In genomic region chr7:109958843-109959715, GRCm38 (mm10) we compare ENCODE assay signal across 8 mouse cellular contexts. TPM values are rescaled to one million over a fixed set of nuclear protein-coding genes. Genes with fewer than 3 reads are reported as not detected.
DNase-seq lines count a peak whose midpoint lies in the region; ATAC-seq and TF ChIP-seq lines count a peak whose summit lies in the region.

No protein-coding gene starts in this region.

- peak overlapping the region; percentile 97 for H3K9ac ChIP-seq in heart, embryonic 14.5 days (ENCODE audit: low read length)
- H3K9ac ChIP-seq in ES-E14 (ENCODE audit: insufficient read depth, low read depth, low read length, poor library complexity, severe bottlenecking) = peak overlapping the region; percentile 86
- H3K9ac ChIP-seq in forebrain, embryonic 13.5 days = peak overlapping the region; percentile 96
- H3K9ac ChIP-seq in midbrain, postnatal 0 days (replicated peaks; ENCODE audit: low read length, poor library complexity, severe bottlenecking) = peak overlapping the region; percentile 94

- in situ Hi-C loops in ES-E14 (cut with MboI; ENCODE audit: low sequenced_read_pairs in 2 of 2, unreplicated experiment in 2 of 2) = no loop called here

- DNase-seq in heart, postnatal 4 days = no peak
- DNase-seq in ES-E14 (ENCODE audit: low read depth, low spot score) = no peak
- DNase-seq in kidney, postnatal 10 days = peak; percentile 15
- DNase-seq in midbrain, postnatal 0 days (ENCODE audit: low spot score) = no peak
- no peak for DNase-seq in cerebellum, postnatal 25 days
- DNase-seq in urinary bladder, postnatal 36 days (ENCODE audit: low spot score in 2 of 2) = no peak

- peak overlapping the region; percentile 81 to 98 for H3K27ac ChIP-seq in heart, embryonic 14.5 days (replicated peaks in 1 of 2; ENCODE audit: control insufficient read depth in 1 of 2, insufficient read depth in 1 of 2, low read depth in 2 of 2, low read length in 2 of 2)
- no peak overlapping the region for H3K27ac ChIP-seq in ES-E14 (ENCODE audit: insufficient read depth, low read depth, low read length, poor library complexity, severe bottlenecking)
- H3K27ac ChIP-seq in forebrain, embryonic 13.5 days = peak overlapping the region; percentile 90
- peak overlapping the region; percentile 84 for H3K27ac ChIP-seq in midbrain, postnatal 0 days (ENCODE audit: low read depth, low read length)

- H3K4me1 ChIP-seq in heart, embryonic 14.5 days (ENCODE audit: control insufficient read depth in 2 of 2, insufficient read depth in 2 of 2, low read length in 2 of 2) = peaks cover 4 to 37% of the 10 kb centered on the region in 2 experiments
- H3K4me1 ChIP-seq in ES-E14 (ENCODE audit: control insufficient read depth in 2 of 2, insufficient read depth in 2 of 2, low read length in 2 of 2, poor library complexity in 1 of 2) = 0 out of 4 replicates have a peak, but pooled peaks cover 0 to 2% of the 10 kb centered on the region in 2 experiments
- H3K4me1 ChIP-seq in forebrain, embryonic 13.5 days = peaks cover 49% of the 10 kb centered on the region
- H3K4me1 ChIP-seq in midbrain, postnatal 0 days (ENCODE audit: insufficient read depth, low read length) = peaks cover 12% of the 10 kb centered on the region

- peak overlapping the region; percentile 76 for H3K4me2 ChIP-seq in heart, embryonic 14.5 days (ENCODE audit: low read length)
- H3K4me2 ChIP-seq in forebrain, embryonic 13.5 days = peak overlapping the region; percentile 89
- peak overlapping the region; percentile 65 for H3K4me2 ChIP-seq in midbrain, postnatal 0 days (ENCODE audit: low read depth, low read length, poor library complexity, severe bottlenecking)

- no peaks in the 10 kb centered on the region for H3K27me3 ChIP-seq in heart, embryonic 14.5 days (ENCODE audit: control insufficient read depth, insufficient read depth, low read length)
- no peaks in the 10 kb centered on the region for H3K27me3 ChIP-seq in forebrain, embryonic 13.5 days
- H3K27me3 ChIP-seq in midbrain, postnatal 0 days (ENCODE audit: insufficient read depth, low read length) = no peaks in the 10 kb centered on the region

- H3K4me3 ChIP-seq in heart, embryonic 14.5 days (ENCODE audit: control insufficient read depth in 1 of 2, insufficient read depth in 1 of 2, low read depth in 1 of 2, low read length in 2 of 2) = peak overlapping the region; percentile 74 to 79
- peak overlapping the region; percentile 81 to 86 for H3K4me3 ChIP-seq in ES-E14 (ENCODE audit: insufficient read depth in 1 of 2, low read depth in 1 of 2, low read length in 2 of 2, poor library complexity in 1 of 2, severe bottlenecking in 1 of 2)
- H3K4me3 ChIP-seq in forebrain, embryonic 13.5 days = peak overlapping the region; percentile 83
- H3K4me3 ChIP-seq in midbrain, postnatal 0 days (ENCODE audit: low read depth, low read length) = peak overlapping the region; percentile 87

- WGBS in heart, embryonic 14.5 days = 2% methylated on average over 18 of the region's 18 CpGs
- 6% methylated on average over 18 of the region's 18 CpGs for WGBS in forebrain, embryonic 13.5 days
- 6% methylated on average over 18 of the region's 18 CpGs for WGBS in midbrain, postnatal 0 days

- 0 out of 2 replicates have a peak, but pooled peaks cover 3% of the 10 kb centered on the region for H3K9me3 ChIP-seq in heart, embryonic 14.5 days (ENCODE audit: control insufficient read depth, low read length)
- H3K9me3 ChIP-seq in ES-E14 (ENCODE audit: control insufficient read depth, insufficient read depth, low read depth, low read length) = no peaks in the 10 kb centered on the region
- H3K9me3 ChIP-seq in forebrain, embryonic 13.5 days (replicated peaks) = no peaks in the 10 kb centered on the region
- no peaks in the 10 kb centered on the region; the same call in 1 of the 2 replicates for H3K9me3 ChIP-seq in midbrain, postnatal 0 days (ENCODE audit: low read length)

- ATAC-seq in heart, embryonic 14.5 days (ENCODE audit: insufficient number of reproducible peaks, insufficient read depth, low FRiP score, low read depth) = no peak
- 0 out of 2 replicates have a peak, but pooled peaks have one; percentile 11 for ATAC-seq in forebrain, embryonic 13.5 days
- peak; percentile 4; the same call in 1 of the 2 replicates for ATAC-seq in midbrain, postnatal 0 days (ENCODE audit: low FRiP score)

- H3K36me3 ChIP-seq in heart, embryonic 14.5 days (ENCODE audit: control insufficient read depth, insufficient read depth, low read length) = no peaks in the 10 kb centered on the region
- no peaks in the 10 kb centered on the region for H3K36me3 ChIP-seq in ES-E14 (ENCODE audit: control insufficient read depth, insufficient read depth, low read length, poor library complexity, severe bottlenecking)
- no peaks in the 10 kb centered on the region for H3K36me3 ChIP-seq in forebrain, embryonic 13.5 days (ENCODE audit: poor library complexity, severe bottlenecking)
- no peaks in the 10 kb centered on the region for H3K36me3 ChIP-seq in midbrain, postnatal 0 days (ENCODE audit: insufficient read depth, low read length)

- no peak for TF ChIP-seq CTCF in midbrain, postnatal 0 days (IDR thresholded peaks at IDR 0.05)

TF ChIP-seq in ES-E14, 5 proteins besides CTCF, POLR2A, EP300 and RAD21:
- TF ChIP-seq CHD2 (IDR thresholded peaks at IDR 0.05; ENCODE audit: low read depth, low read length) (no peak), MAFK (IDR thresholded peaks at IDR 0.05; ENCODE audit: insufficient read depth, low read depth, low read length) (no peak), HCFC1 (IDR thresholded peaks at IDR 0.05; ENCODE audit: borderline replicate concordance, insufficient read depth, low read length) (no peak), ZNF384 (IDR thresholded peaks at IDR 0.05; ENCODE audit: low read depth, low read length) (no peak), ZC3H11A (IDR thresholded peaks at IDR 0.05; ENCODE audit: borderline replicate concordance, low read depth, low read length) (no peak)

RNA-seq across cellular contexts. Expression of gene Dennd5a, which starts 1.2 kb away (rescaled TPM):
- 62.6 and 66.1 TPM in 2 replicates for polyA plus RNA-seq in heart, embryonic 14.5 days (2014; fragmentation: Nextera tagmentation; extraction: Ambion mirVana)
- total RNA-seq in heart, postnatal 4 days (2021) = 100 to 1,000 TPM; 185 to 190 TPM
- 27.1 and 28.8 TPM in 2 replicates for total RNA-seq in ES-E14 (2012; rRNA removed)
- 47.9 and 49.3 TPM in 2 replicates for polyA plus RNA-seq in forebrain, embryonic 13.5 days (2015; fragmentation: Nextera tagmentation; extraction: Ambion mirVana)
- 168 and 185 TPM in 2 replicates for total RNA-seq in midbrain, postnatal 0 days (2014; rRNA removed)
- polyA plus RNA-seq in midbrain, postnatal 0 days (2015; fragmentation: Nextera tagmentation; extraction: Ambion mirVana) = 25.2 and 28.7 TPM in 2 replicates

RNA-seq across cellular contexts. Expression of gene Tmem41b, which starts 27.6 kb away (rescaled TPM):
- 48.4 and 53.5 TPM in 2 replicates for polyA plus RNA-seq in heart, embryonic 14.5 days (2014; fragmentation: Nextera tagmentation; extraction: Ambion mirVana)
- 10 to 100 TPM; 50.9 to 55.2 TPM for total RNA-seq in heart, postnatal 4 days (2021)
- total RNA-seq in ES-E14 (2012; rRNA removed) = 154 and 161 TPM in 2 replicates
- polyA plus RNA-seq in forebrain, embryonic 13.5 days (2015; fragmentation: Nextera tagmentation; extraction: Ambion mirVana) = 69.5 and 71.4 TPM in 2 replicates
- total RNA-seq in midbrain, postnatal 0 days (2014; rRNA removed) = 65.0 and 66.0 TPM in 2 replicates
- 55.2 and 55.4 TPM in 2 replicates for polyA plus RNA-seq in midbrain, postnatal 0 days (2015; fragmentation: Nextera tagmentation; extraction: Ambion mirVana)

RNA-seq across cellular contexts. Expression of gene Ipo7, which starts 59.0 kb away (rescaled TPM):
- 14.6 and 16.3 TPM in 2 replicates for polyA plus RNA-seq in heart, embryonic 14.5 days (2014; fragmentation: Nextera tagmentation; extraction: Ambion mirVana)
- 100 to 1,000 TPM in 1 of 2 experiments, 10 to 100 TPM in 1; 99.5 to 103 TPM for total RNA-seq in heart, postnatal 4 days (2021)
- 145 and 161 TPM in 2 replicates for total RNA-seq in ES-E14 (2012; rRNA removed)
- 45.8 and 51.1 TPM in 2 replicates for polyA plus RNA-seq in forebrain, embryonic 13.5 days (2015; fragmentation: Nextera tagmentation; extraction: Ambion mirVana)
- total RNA-seq in midbrain, postnatal 0 days (2014; rRNA removed) = 88.2 and 103 TPM in 2 replicates
- polyA plus RNA-seq in midbrain, postnatal 0 days (2015; fragmentation: Nextera tagmentation; extraction: Ambion mirVana) = 26.9 and 27.5 TPM in 2 replicates
